Mouse (Mus musculus) erythroblast, embryonic 14.5 days (primary cell): ENCODE data around the gene Usp20.

Experiments
- GATA1 ChIP-seq: IDR thresholded peaks from 2 replicates; pipeline ENCODE4 v1.6.1; 2012; ENCODE audit warnings: low read length, inconsistent platforms, mixed read lengths
- TAL1 ChIP-seq: IDR thresholded peaks from 3 replicates; pipeline ENCODE4 v1.6.1; 2012; ENCODE audit warnings: low read length, inconsistent platforms, mixed read lengths

GRCm38 (mm10) chr2:31061868-31062628 lies 80.0 kb downstream of the Usp20 start:
- no peak for TF ChIP-seq GATA1
- TF ChIP-seq TAL1 = no peak
